Mouse (Mus musculus): ENCODE results near the gene Alpk1. TPM values are rescaled to one million over a fixed set of nuclear protein-coding genes. Genes with fewer than 3 reads are reported as not detected.
"Not testable (repeated sequence)": the region's sequence is repeated elsewhere in the genome, so short reads cannot be mapped to it uniquely, and the experiment has no call there.

The Alpk1 gene
- total RNA-seq, 2 experiments from 2014 or later = 8.4 to 10.0 TPM

- DNase-seq (ENCODE audit: low spot score in 2 of 2) = no peak
Measured at GRCm38 (mm10) chr3:127791056-127791483, 10.7 kb upstream of the Alpk1 start.

- no peak for DNase-seq (ENCODE audit: low spot score in 2 of 2)
Measured at GRCm38 (mm10) chr3:127790234-127791055, 10.1 kb upstream of the Alpk1 start.

GRCm38 (mm10) chr3:127789500-127790191 is 9.3 kb upstream of the Alpk1 start, which contains the start of gene Tifa:
TSS of gene Tifa (plus strand) at chr3:127789805.
- peak; percentile 21 to 39 for DNase-seq (ENCODE audit: low spot score in 2 of 2)

GRCm38 (mm10) chr3:127788919-127789318 is 8.6 kb upstream of the Alpk1 start:
- no peak for DNase-seq (ENCODE audit: low spot score in 2 of 2)

- DNase-seq (ENCODE audit: low spot score in 2 of 2) = no peak
Measured at GRCm38 (mm10) chr3:127788038-127788437, 7.7 kb upstream of the Alpk1 start.

- DNase-seq (ENCODE audit: low spot score in 2 of 2) = no peak
Measured at GRCm38 (mm10) chr3:127787032-127787431, 6.7 kb upstream of the Alpk1 start.

- not testable (repeated sequence) for DNase-seq (ENCODE audit: low spot score in 2 of 2)
Measured at GRCm38 (mm10) chr3:127783680-127784079, 3.4 kb upstream of the Alpk1 start.

GRCm38 (mm10) chr3:127782921-127783320 is 2.6 kb upstream of the Alpk1 start:
- no peak for DNase-seq (ENCODE audit: low spot score in 2 of 2)

- no peak for DNase-seq (ENCODE audit: low spot score in 2 of 2)
Measured at GRCm38 (mm10) chr3:127780921-127781320, 594 bp upstream of the Alpk1 start.

GRCm38 (mm10) chr3:127769146-127769545 is 11.2 kb downstream of the Alpk1 start:
- DNase-seq (ENCODE audit: low spot score in 2 of 2) = no peak

GRCm38 (mm10) chr3:127765971-127766370 is 14.4 kb downstream of the Alpk1 start:
- no peak for DNase-seq (ENCODE audit: low spot score in 2 of 2)

- no peak for DNase-seq (ENCODE audit: low spot score in 2 of 2)
Measured at GRCm38 (mm10) chr3:127764541-127764940, 15.8 kb downstream of the Alpk1 start.

- DNase-seq (ENCODE audit: low spot score in 2 of 2) = peak; percentile 42 to 70
Measured at GRCm38 (mm10) chr3:127763076-127763612, 17.2 kb downstream of the Alpk1 start.

- DNase-seq (ENCODE audit: low spot score in 2 of 2) = no peak
Measured at GRCm38 (mm10) chr3:127762403-127762802, 17.9 kb downstream of the Alpk1 start.

GRCm38 (mm10) chr3:127759212-127759611 is 21.1 kb downstream of the Alpk1 start:
- DNase-seq (ENCODE audit: low spot score in 2 of 2) = no peak

GRCm38 (mm10) chr3:127758806-127759205 is 21.5 kb downstream of the Alpk1 start:
- DNase-seq (ENCODE audit: low spot score in 2 of 2) = no peak

GRCm38 (mm10) chr3:127757886-127758301 is 22.4 kb downstream of the Alpk1 start:
- DNase-seq (ENCODE audit: low spot score in 2 of 2) = no peak

- DNase-seq (ENCODE audit: low spot score in 2 of 2) = no peak
Measured at GRCm38 (mm10) chr3:127756458-127756857, 23.9 kb downstream of the Alpk1 start.

- DNase-seq (ENCODE audit: low spot score in 2 of 2) = no peak
Measured at GRCm38 (mm10) chr3:127749981-127750562, 30.3 kb downstream of the Alpk1 start.

- no peak for DNase-seq (ENCODE audit: low spot score in 2 of 2)
Measured at GRCm38 (mm10) chr3:127749266-127749665, 31.1 kb downstream of the Alpk1 start.

- no peak for DNase-seq (ENCODE audit: low spot score in 2 of 2)
Measured at GRCm38 (mm10) chr3:127748644-127749043, 31.7 kb downstream of the Alpk1 start.

Data from adrenal gland, postnatal 4 days (tissue).